Mouse (Mus musculus) heart, postnatal 0 days (tissue): ENCODE measurements around the gene Cfap45.

Experiments used
- CTCF ChIP-seq: IDR thresholded peaks from 2 replicates; pipeline ENCODE4 v1.5.1; 2016; ENCODE audit warnings: antibody characterized with exemption, control low read depth, low read depth
- EP300 ChIP-seq: IDR thresholded peaks from 2 replicates; pipeline ENCODE4 v1.6.1; 2016; ENCODE audit warnings: antibody characterized with exemption, low read depth

- TF ChIP-seq CTCF (no peak), EP300 (no peak)
These were observed 72.7 kb downstream of the Cfap45 start for GRCm38 (mm10) chr1:172593321-172593720.
